Mouse (Mus musculus): ENCODE measurements around the gene Adamts15. TPM values are rescaled to one million over a fixed set of nuclear protein-coding genes. Genes with fewer than 3 reads are reported as not detected.
A peak's percentile ranks its signal among the peaks of the same experiment; 100 is the strongest.

Gene Adamts15
- polyA plus RNA-seq, 1 experiment from 2014 or later: 3.8 TPM

- 39% methylated on average over 9 of the region's 9 CpGs for WGBS
- H3K36me3 ChIP-seq (ENCODE audit: control insufficient read depth, insufficient read depth, low read length): no peaks in the 10 kb centered on the region
- 0 out of 2 replicates have a peak overlapping the region, but pooled peaks have one; percentile 5 for H3K4me2 ChIP-seq (ENCODE audit: low read length)
- ATAC-seq (ENCODE audit: low FRiP score, low TSS enrichment) (peak; percentile 67; the same call in 1 of the 2 replicates), DNase-seq (peak; percentile 87)
- H3K9ac ChIP-seq (replicated peaks; ENCODE audit: low read length): no peak overlapping the region
- H3K4me3 ChIP-seq (replicated peaks; ENCODE audit: low read depth, low read length): no peak overlapping the region
- no peaks in the 10 kb centered on the region for H3K9me3 ChIP-seq (ENCODE audit: control insufficient read depth, low read length)
- H3K27me3 ChIP-seq (ENCODE audit: control insufficient read depth, insufficient read depth, low read length): peaks cover 13% of the 10 kb centered on the region
- no peak overlapping the region for H3K27ac ChIP-seq (replicated peaks; ENCODE audit: low read depth, low read length)
- no peaks in the 10 kb centered on the region for H3K4me1 ChIP-seq (ENCODE audit: control insufficient read depth, insufficient read depth, low read length)
These were observed 14.6 kb upstream of the Adamts15 start for GRCm38 (mm10) chr9:30936674-30937438.

DNA sequence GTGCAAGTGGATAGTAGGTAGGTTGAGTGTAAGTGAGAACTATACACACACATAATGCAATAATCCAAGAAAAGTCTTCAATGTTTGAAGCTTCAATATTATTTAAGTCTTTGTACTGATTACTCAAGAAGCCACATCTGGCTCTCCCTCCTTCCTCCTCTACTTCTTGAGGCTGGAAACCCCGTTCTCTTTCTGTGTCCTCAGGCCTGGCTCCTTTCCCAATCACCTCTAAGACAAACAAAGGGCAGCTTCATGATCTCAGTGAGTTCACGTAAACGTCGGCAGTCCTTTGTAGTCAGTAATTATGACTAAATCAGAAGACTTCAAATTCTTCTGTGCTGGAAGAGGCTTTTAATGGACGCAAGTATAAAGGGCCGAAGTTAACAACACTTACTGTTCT lies 12.6 kb upstream of the Adamts15 start:
- Histone ChIP-seq H3K9ac (replicated peaks; ENCODE audit: low read length) (no peak overlapping the region), H3K36me3 (ENCODE audit: control insufficient read depth, insufficient read depth, low read length) (no peaks in the 10 kb centered on the region), H3K4me1 (ENCODE audit: control insufficient read depth, insufficient read depth, low read length) (no peaks in the 10 kb centered on the region), H3K4me2 (ENCODE audit: low read length) (no peak overlapping the region), H3K9me3 (ENCODE audit: control insufficient read depth, low read length) (no peaks in the 10 kb centered on the region), H3K27ac (replicated peaks; ENCODE audit: low read depth, low read length) (no peak overlapping the region), H3K4me3 (replicated peaks; ENCODE audit: low read depth, low read length) (no peak overlapping the region), H3K27me3 (ENCODE audit: control insufficient read depth, insufficient read depth, low read length) (no peaks in the 10 kb centered on the region)
- no peak for DNase-seq
- 77% methylated on average over 6 of the region's 6 CpGs for WGBS
- ATAC-seq (ENCODE audit: low FRiP score, low TSS enrichment): no peak

DNA sequence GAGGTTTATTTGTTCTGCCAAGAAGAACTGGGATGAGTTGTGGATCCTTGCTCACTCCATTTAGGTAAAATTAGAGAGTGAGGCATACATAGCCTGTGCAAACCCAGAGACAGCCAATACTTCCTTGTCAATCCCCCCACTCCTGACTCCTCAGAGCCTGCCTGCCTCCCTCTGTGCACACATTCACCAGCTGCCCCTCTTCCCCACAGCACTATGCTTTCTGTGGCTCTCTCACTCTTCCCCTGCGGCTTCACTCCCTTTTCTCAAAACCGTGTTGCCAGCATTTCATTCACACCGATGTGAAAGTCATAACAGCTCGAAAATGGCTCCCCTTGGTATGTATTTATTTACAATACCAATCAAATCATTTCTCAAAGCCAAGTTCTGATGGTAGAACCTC lies 10.1 kb upstream of the Adamts15 start:
- no peak overlapping the region for H3K4me2 ChIP-seq (ENCODE audit: low read length)
- no peak overlapping the region for H3K27ac ChIP-seq (replicated peaks; ENCODE audit: low read depth, low read length)
- no peak overlapping the region for H3K9ac ChIP-seq (replicated peaks; ENCODE audit: low read length)
- WGBS: 82% methylated on average over 4 of the region's 4 CpGs
- H3K4me3 ChIP-seq (replicated peaks; ENCODE audit: low read depth, low read length): no peak overlapping the region
- ATAC-seq (ENCODE audit: low FRiP score, low TSS enrichment): no peak
- no peaks in the 10 kb centered on the region for H3K27me3 ChIP-seq (ENCODE audit: control insufficient read depth, insufficient read depth, low read length)
- no peak for DNase-seq
- H3K4me1 ChIP-seq (ENCODE audit: control insufficient read depth, insufficient read depth, low read length): no peaks in the 10 kb centered on the region
- H3K36me3 ChIP-seq (ENCODE audit: control insufficient read depth, insufficient read depth, low read length): no peaks in the 10 kb centered on the region
- no peaks in the 10 kb centered on the region for H3K9me3 ChIP-seq (ENCODE audit: control insufficient read depth, low read length)

- no peaks in the 10 kb centered on the region for H3K4me1 ChIP-seq (ENCODE audit: control insufficient read depth, insufficient read depth, low read length)
- H3K27ac ChIP-seq (replicated peaks; ENCODE audit: low read depth, low read length): no peak overlapping the region
- H3K9me3 ChIP-seq (ENCODE audit: control insufficient read depth, low read length): no peaks in the 10 kb centered on the region
- H3K9ac ChIP-seq (replicated peaks; ENCODE audit: low read length): no peak overlapping the region
- ATAC-seq (ENCODE audit: low FRiP score, low TSS enrichment) (no peak), DNase-seq (no peak)
- 91% methylated on average over 2 of the region's 2 CpGs for WGBS
- H3K36me3 ChIP-seq (ENCODE audit: control insufficient read depth, insufficient read depth, low read length): no peaks in the 10 kb centered on the region
- no peak overlapping the region for H3K4me3 ChIP-seq (replicated peaks; ENCODE audit: low read depth, low read length)
- H3K27me3 ChIP-seq (ENCODE audit: control insufficient read depth, insufficient read depth, low read length): no peaks in the 10 kb centered on the region
- no peak overlapping the region for H3K4me2 ChIP-seq (ENCODE audit: low read length)
These were observed 6.5 kb upstream of the Adamts15 start for GRCm38 (mm10) chr9:30928759-30929158.

GRCm38 (mm10) chr9:30921261-30922103 lies 770 bp downstream of the Adamts15 start:
- H3K27ac ChIP-seq (replicated peaks; ENCODE audit: low read depth, low read length): no peak overlapping the region
- WGBS: 5% methylated on average over 56 of the region's 56 CpGs
- peaks cover 11% of the 10 kb centered on the region; the same call in 1 of the 2 replicates for H3K4me1 ChIP-seq (ENCODE audit: control insufficient read depth, insufficient read depth, low read length)
- H3K36me3 ChIP-seq (ENCODE audit: control insufficient read depth, insufficient read depth, low read length): no peaks in the 10 kb centered on the region
- H3K27me3 ChIP-seq (ENCODE audit: control insufficient read depth, insufficient read depth, low read length): peaks cover 16% of the 10 kb centered on the region
- peak overlapping the region; percentile 9; the same call in 1 of the 2 replicates for H3K9ac ChIP-seq (replicated peaks; ENCODE audit: low read length)
- peak overlapping the region; percentile 66 for H3K4me2 ChIP-seq (ENCODE audit: low read length)
- no peaks in the 10 kb centered on the region for H3K9me3 ChIP-seq (ENCODE audit: control insufficient read depth, low read length)
- peak; percentile 59 for DNase-seq
- H3K4me3 ChIP-seq (replicated peaks; ENCODE audit: low read depth, low read length): peak overlapping the region; percentile 42
- ATAC-seq (ENCODE audit: low FRiP score, low TSS enrichment): no peak

DNA sequence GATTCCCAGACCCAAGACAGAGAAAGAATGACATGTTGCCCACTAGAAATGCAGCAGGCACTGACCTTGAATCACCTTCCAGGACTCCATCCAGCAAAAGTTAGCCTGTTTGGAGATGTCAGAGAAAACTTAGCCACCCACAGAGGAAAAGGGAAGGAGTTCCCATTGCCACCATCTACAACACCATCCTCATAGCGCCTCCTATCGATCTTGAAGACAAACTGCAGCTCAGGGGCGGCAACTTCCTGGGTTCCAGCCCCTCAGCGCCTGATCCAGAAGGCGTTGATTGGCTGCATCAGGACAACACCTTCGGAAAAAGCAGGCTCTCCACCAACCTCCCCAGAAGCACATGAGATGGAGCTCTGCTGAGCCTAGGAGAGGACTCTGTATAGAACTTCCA lies 1.5 kb downstream of the Adamts15 start:
- peak; percentile 24 for DNase-seq
- Histone ChIP-seq H3K4me3 (replicated peaks; ENCODE audit: low read depth, low read length) (no peak overlapping the region), H3K4me2 (ENCODE audit: low read length) (peak overlapping the region; percentile 66)

DNA sequence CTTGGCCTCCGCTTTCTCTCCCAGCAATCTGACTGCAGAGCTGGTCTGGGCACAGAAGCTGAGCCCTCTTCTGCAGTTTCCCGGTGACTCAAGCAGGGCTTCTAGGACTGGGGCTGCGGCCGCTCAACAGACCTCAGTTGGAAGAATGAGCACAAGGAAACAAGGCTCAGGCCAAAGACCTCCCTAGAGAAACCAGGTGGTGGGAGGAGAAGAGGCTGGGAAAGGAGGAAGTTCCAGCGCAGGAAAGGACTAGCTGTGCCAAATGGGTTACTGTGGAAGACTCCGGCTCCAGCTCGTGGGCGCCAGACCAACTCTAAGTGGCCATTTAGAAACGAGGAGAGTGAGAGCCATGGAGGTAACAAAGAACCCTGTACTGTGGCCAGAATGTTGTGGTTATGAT lies 2.6 kb downstream of the Adamts15 start:
- H3K4me2 ChIP-seq (ENCODE audit: low read length): no peak overlapping the region
- H3K4me1 ChIP-seq (ENCODE audit: control insufficient read depth, insufficient read depth, low read length): peaks cover 11% of the 10 kb centered on the region; the same call in 1 of the 2 replicates
- H3K27me3 ChIP-seq (ENCODE audit: control insufficient read depth, insufficient read depth, low read length): peaks cover 16% of the 10 kb centered on the region
- WGBS: 93% methylated on average over 9 of the region's 9 CpGs
- DNase-seq (no peak), ATAC-seq (ENCODE audit: low FRiP score, low TSS enrichment) (no peak)
- H3K9ac ChIP-seq (replicated peaks; ENCODE audit: low read length): no peak overlapping the region
- no peak overlapping the region for H3K4me3 ChIP-seq (replicated peaks; ENCODE audit: low read depth, low read length)
- H3K27ac ChIP-seq (replicated peaks; ENCODE audit: low read depth, low read length): no peak overlapping the region
- no peaks in the 10 kb centered on the region for H3K36me3 ChIP-seq (ENCODE audit: control insufficient read depth, insufficient read depth, low read length)
- H3K9me3 ChIP-seq (ENCODE audit: control insufficient read depth, low read length): no peaks in the 10 kb centered on the region

More for the DNA sequence above, 1.5 kb downstream of the Adamts15 start:
- Histone ChIP-seq H3K4me1 (ENCODE audit: control insufficient read depth, insufficient read depth, low read length) (peaks cover 11% of the 10 kb centered on the region; the same call in 1 of the 2 replicates), H3K9me3 (ENCODE audit: control insufficient read depth, low read length) (no peaks in the 10 kb centered on the region), H3K27ac (replicated peaks; ENCODE audit: low read depth, low read length) (no peak overlapping the region), H3K27me3 (ENCODE audit: control insufficient read depth, insufficient read depth, low read length) (peaks cover 16% of the 10 kb centered on the region), H3K36me3 (ENCODE audit: control insufficient read depth, insufficient read depth, low read length) (no peaks in the 10 kb centered on the region), H3K9ac (replicated peaks; ENCODE audit: low read length) (no peak overlapping the region)
- ATAC-seq (ENCODE audit: low FRiP score, low TSS enrichment): no peak
- 20% methylated on average over 6 of the region's 6 CpGs for WGBS

DNA sequence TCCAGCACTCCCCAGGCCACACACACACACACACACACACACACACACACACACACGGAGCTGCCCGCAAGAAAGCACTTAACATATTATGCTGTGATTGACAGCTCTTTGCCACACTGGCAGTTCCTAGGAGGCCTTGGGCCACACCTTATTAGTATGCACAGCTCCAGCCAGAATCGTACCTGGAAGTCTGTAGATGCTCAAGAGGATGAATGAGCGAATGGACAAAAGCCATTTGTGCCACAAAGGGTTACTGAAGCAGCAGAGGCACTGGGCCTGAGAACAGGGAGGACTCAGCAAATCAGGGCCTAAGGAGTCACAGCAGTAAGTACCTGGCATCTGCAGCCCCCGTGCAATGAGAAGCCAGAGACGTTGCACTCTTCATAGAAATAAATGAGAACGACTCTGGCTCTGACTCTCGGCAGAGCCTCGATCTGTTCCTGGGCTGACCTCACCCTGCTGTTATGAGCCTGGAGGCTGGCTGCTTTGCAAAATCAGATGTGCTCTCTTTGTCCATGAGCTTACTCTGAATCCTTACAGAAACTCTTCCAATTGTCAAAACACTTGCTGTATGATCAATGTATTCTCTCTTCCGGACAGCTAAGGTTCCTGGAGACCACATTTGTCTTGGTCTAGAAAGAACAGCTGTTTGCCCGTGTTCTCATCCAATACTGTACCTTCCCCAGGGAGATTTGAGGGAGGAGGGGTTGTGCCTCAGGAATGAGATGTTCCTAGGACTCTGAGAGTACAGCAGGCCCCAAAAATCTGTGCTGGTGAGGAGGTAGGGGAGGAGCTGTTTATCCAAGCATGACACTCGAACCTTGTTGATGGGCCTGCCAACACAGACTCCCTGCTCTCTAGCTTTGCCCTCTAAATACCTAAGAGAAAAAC lies 3.5 kb downstream of the Adamts15 start:
- Histone ChIP-seq H3K27me3 (ENCODE audit: control insufficient read depth, insufficient read depth, low read length) (peaks cover 16% of the 10 kb centered on the region), H3K36me3 (ENCODE audit: control insufficient read depth, insufficient read depth, low read length) (no peaks in the 10 kb centered on the region), H3K4me1 (ENCODE audit: control insufficient read depth, insufficient read depth, low read length) (peaks cover 11% of the 10 kb centered on the region; the same call in 1 of the 2 replicates), H3K9me3 (ENCODE audit: control insufficient read depth, low read length) (no peaks in the 10 kb centered on the region), H3K9ac (replicated peaks; ENCODE audit: low read length) (no peak overlapping the region), H3K27ac (replicated peaks; ENCODE audit: low read depth, low read length) (no peak overlapping the region), H3K4me2 (ENCODE audit: low read length) (peak overlapping the region; percentile 7; the same call in 1 of the 2 replicates), H3K4me3 (replicated peaks; ENCODE audit: low read depth, low read length) (no peak overlapping the region)
- WGBS: 44% methylated on average over 12 of the region's 12 CpGs
- ATAC-seq (ENCODE audit: low FRiP score, low TSS enrichment) (0 out of 2 replicates have a peak, but pooled peaks have one; percentile 38), DNase-seq (peak; percentile 50)
